Mouse (Mus musculus) CH12.LX (cell line): ENCODE measurements at regions not wholly inside any gene's neighbourhood (a gene's known extent, or its start where the extent isn't known, plus 50 kb on each side); places are given as distances from the start of the nearest gene placed in this dataset.

Source experiments
- DNase-seq: peaks from one replicate; pipeline ENCODE4 v3.0.0-alpha.2; 2013; ENCODE audit errors: extremely low read depth
- H3K27ac ChIP-seq: 2 replicates; pipeline ENCODE4 v1.5.1; 2012; ENCODE audit warnings: low read depth, mild to moderate bottlenecking, control low read depth, moderate library complexity; ENCODE audit not compliant: insufficient read depth
- H3K27me3 ChIP-seq: replicated peaks from 2 replicates; pipeline ENCODE3; 2012; ENCODE audit warnings: inconsistent platforms
- H3K36me3 ChIP-seq, 2 experiments: replicated peaks in 1 of 2; 2 replicates each; pipeline versions ENCODE3 to v1.6.1; 2012; ENCODE audit warnings: inconsistent platforms in 1 of 2, low read length in 1 of 2, mild to moderate bottlenecking in 1 of 2, mixed read lengths in 1 of 2, moderate library complexity in 1 of 2; ENCODE audit not compliant: control insufficient read depth in 1 of 2, insufficient read depth in 1 of 2
- H3K4me1 ChIP-seq, 2 experiments: 2 replicates each; pipeline ENCODE4 v1.6.1; 2012; ENCODE audit warnings: inconsistent platforms in 1 of 2, moderate library complexity in 1 of 2; ENCODE audit not compliant: insufficient read depth in 2 of 2, control insufficient read depth in 1 of 2
- H3K4me2 ChIP-seq: 2 replicates; pipeline ENCODE4 v1.6.1; 2012; ENCODE audit warnings: low read depth, mild to moderate bottlenecking, control low read depth; ENCODE audit not compliant: poor library complexity, insufficient read depth, severe bottlenecking
- H3K4me3 ChIP-seq, 3 experiments: fragments of 150-350 bp in 1 of 3; sonication (generic) in 1 of 3; replicated peaks in 1 of 3; 2 replicates each; pipeline versions ENCODE3 to v1.5.1; 2011 to 2012; ENCODE audit warnings: low read depth in 2 of 3, low read length in 2 of 3, mild to moderate bottlenecking in 2 of 3, moderate library complexity in 2 of 3, control low read depth in 1 of 3, improper control_type of control experiment in 1 of 3, inconsistent platforms in 1 of 3, mixed read lengths in 1 of 3; ENCODE audit not compliant: poor library complexity in 1 of 3
- H3K79me2 ChIP-seq: replicated peaks from 2 replicates; pipeline ENCODE4 v1.6.1; 2012; ENCODE audit warnings: mild to moderate bottlenecking, moderate library complexity; ENCODE audit not compliant: control insufficient read depth, poor library complexity, insufficient read depth, severe bottlenecking; ENCODE audit errors: extremely low read depth
- H3K9ac ChIP-seq: 2 replicates; pipeline ENCODE4 v1.6.1; 2012; ENCODE audit warnings: low read depth, mild to moderate bottlenecking, control low read depth, moderate library complexity; ENCODE audit not compliant: insufficient read depth
- H3K9me3 ChIP-seq: replicated peaks from 2 replicates; pipeline ENCODE3; 2012; ENCODE audit warnings: low read length, inconsistent platforms, mixed read lengths
- BHLHE40 ChIP-seq: IDR thresholded peaks from 2 replicates; pipeline ENCODE4 v1.6.1; 2011; ENCODE audit warnings: mild to moderate bottlenecking, low read depth, low read length, improper control_type of control experiment
- CHD1 ChIP-seq: IDR thresholded peaks from 2 replicates; pipeline ENCODE4 v1.6.1; 2012; ENCODE audit warnings: low read depth, low read length, improper control_type of control experiment, inconsistent platforms
- ELF1 ChIP-seq: IDR thresholded peaks from 2 replicates; pipeline ENCODE4 v1.6.1; 2014; ENCODE audit warnings: low read depth, mild to moderate bottlenecking, inconsistent platforms, low read length, improper control_type of control experiment
- ETS1 ChIP-seq: conservative IDR thresholded peaks from 2 replicates; pipeline ENCODE4 v1.6.1; 2012; ENCODE audit warnings: low read depth, mild to moderate bottlenecking, inconsistent platforms, low read length, improper control_type of control experiment, moderate library complexity
- GABPA ChIP-seq: IDR thresholded peaks from 2 replicates; pipeline ENCODE4 v1.6.1; 2012; ENCODE audit warnings: low read depth, low read length, improper control_type of control experiment, inconsistent platforms; ENCODE audit not compliant: insufficient replicate concordance
- HCFC1 ChIP-seq: IDR thresholded peaks from 2 replicates; pipeline ENCODE4 v1.6.1; 2012; ENCODE audit warnings: low read depth, mild to moderate bottlenecking, inconsistent platforms, low read length, improper control_type of control experiment
- JUN ChIP-seq: IDR thresholded peaks from 2 replicates; pipeline ENCODE4 v1.6.1; 2011; ENCODE audit warnings: low read depth, mild to moderate bottlenecking, low read length, improper control_type of control experiment, moderate library complexity; ENCODE audit not compliant: insufficient read depth
- JUND ChIP-seq: conservative IDR thresholded peaks from 2 replicates; pipeline ENCODE4 v1.6.1; 2011; ENCODE audit warnings: low read depth, low read length, improper control_type of control experiment
- KAT2A ChIP-seq: IDR thresholded peaks from 2 replicates; pipeline ENCODE4 v1.6.1; 2012; ENCODE audit warnings: low read length, improper control_type of control experiment, inconsistent platforms; ENCODE audit not compliant: insufficient replicate concordance
- MAFK ChIP-seq: IDR thresholded peaks from 2 replicates; pipeline ENCODE4 v1.6.1; 2011; ENCODE audit warnings: low read length, improper control_type of control experiment; ENCODE audit not compliant: insufficient replicate concordance
- MAZ ChIP-seq: IDR thresholded peaks from 2 replicates; pipeline ENCODE4 v1.6.1; 2012; ENCODE audit warnings: low read depth, mild to moderate bottlenecking, inconsistent platforms, low read length, improper control_type of control experiment, moderate library complexity
- NELFE ChIP-seq: IDR thresholded peaks from 2 replicates; pipeline ENCODE4 v1.6.1; 2011; ENCODE audit warnings: low read depth, low read length, improper control_type of control experiment
- NRF1 ChIP-seq: IDR thresholded peaks from 2 replicates; pipeline ENCODE4 v1.6.1; 2014; ENCODE audit warnings: low read depth, mild to moderate bottlenecking, inconsistent platforms, low read length, improper control_type of control experiment, moderate library complexity
- PAX5 ChIP-seq: IDR thresholded peaks from 2 replicates; pipeline ENCODE4 v1.6.1; 2012; ENCODE audit warnings: low read length, inconsistent platforms, mixed read lengths
- POLR2AphosphoS2 ChIP-seq: IDR thresholded peaks from 2 replicates; pipeline ENCODE4 v1.6.1; 2011; ENCODE audit warnings: low read depth, low read length, improper control_type of control experiment
- RAD21 ChIP-seq: IDR thresholded peaks from 2 replicates; pipeline ENCODE4 v1.6.1; 2011; ENCODE audit warnings: low read depth, mild to moderate bottlenecking, low read length, improper control_type of control experiment, moderate library complexity
- SMC3 ChIP-seq: IDR thresholded peaks from 2 replicates; pipeline ENCODE4 v1.6.1; 2011; ENCODE audit warnings: low read depth, low read length, improper control_type of control experiment
- ZKSCAN1 ChIP-seq: IDR thresholded peaks from 2 replicates; pipeline ENCODE4 v1.6.1; 2012; ENCODE audit warnings: low read depth, inconsistent platforms, low read length, improper control_type of control experiment, borderline replicate concordance
- ZMIZ1 ChIP-seq: IDR thresholded peaks from 2 replicates; pipeline ENCODE4 v1.6.1; 2012; ENCODE audit warnings: low read depth, mild to moderate bottlenecking, inconsistent platforms, low read length, improper control_type of control experiment
- dilution Hi-C: fragments of 300-500 bp; cut with MboI; formaldehyde crosslinking; loops from 2 replicates; pipeline ENCODE4 v1.14.3; 2020; ENCODE audit warnings: low sequenced_read_pairs; ENCODE audit not compliant: extremely low pct_unique_long_range_greater_than_20kb, extremely low pct_ligation_motif_present
- in situ Hi-C: fragments of 300-500 bp; cut with MboI; formaldehyde crosslinking; loops from 3 replicates; pipeline ENCODE4 v1.14.3; 2019; ENCODE audit warnings: low sequenced_read_pairs, low pct_ligation_motif_present, low pct_unique_long_range_greater_than_20kb, mixed read lengths

- TF ChIP-seq ETS1 (0 out of 2 replicates have a peak, but pooled peaks have one; percentile 13), PAX5 (no peak), JUN (no peak), HCFC1 (no peak), RAD21 (peak; percentile 67), NRF1 (no peak), ELF1 (no peak), ZMIZ1 (no peak), GABPA (no peak), BHLHE40 (no peak), POLR2AphosphoS2 (no peak), KAT2A (no peak), ZKSCAN1 (no peak)
- TF ChIP-seq, all 38 proteins: peak for 9
Observed at GRCm38 (mm10) chrX:11801208-11801607, 358.9 kb downstream of the Bcor start (continued).

GRCm38 (mm10) chrX:11801621-11802020, 358.5 kb downstream of the Bcor start:
- dilution Hi-C loops (no loop called here), in situ Hi-C loops (no loop called here)
- no peaks in the 10 kb centered on the region for H3K27me3 ChIP-seq
- H3K4me2 ChIP-seq, result peak overlapping the region; percentile 4; the same call in 1 of the 2 replicates
- H3K36me3 ChIP-seq, result no peaks in the 10 kb centered on the region
- no peak for DNase-seq
- peak overlapping the region; percentile 64 for H3K27ac ChIP-seq
- H3K9ac ChIP-seq, result peak overlapping the region; percentile 18
- peaks cover 2% of the 10 kb centered on the region for H3K9me3 ChIP-seq
- H3K79me2 ChIP-seq, result no peaks in the 10 kb centered on the region
- no peak for TF ChIP-seq ZKSCAN1
- no peak for TF ChIP-seq MAFK
- no peak for TF ChIP-seq ZMIZ1
- TF ChIP-seq SMC3, result no peak
- no peak for TF ChIP-seq BHLHE40
- no peak for TF ChIP-seq ELF1
- TF ChIP-seq CHD1, result no peak
- TF ChIP-seq HCFC1, result no peak
- TF ChIP-seq MAZ, result no peak
- no peak for TF ChIP-seq JUN
- TF ChIP-seq POLR2AphosphoS2, result no peak
- no peak for TF ChIP-seq JUND
- no peak for TF ChIP-seq NELFE
- H3K4me3 ChIP-seq, result peak overlapping the region in 1 of 3 experiments; percentile 25
- H3K4me1 ChIP-seq, result peaks cover 14 to 18% of the 10 kb centered on the region in 2 experiments
